Mouse (Mus musculus) testis, adult 2 months (tissue): Measurements from ENCODE around the gene Atp6v1fnb. TPM values are rescaled to one million over a fixed set of nuclear protein-coding genes. Genes with fewer than 3 reads are reported as not detected.

Experiments
- H3K27ac ChIP-seq: fragments of 200-500 bp; 2 replicates; pipeline ENCODE4 v1.5.1; 2012; ENCODE audit warnings: low read depth, low read length; ENCODE audit not compliant: control insufficient read depth, insufficient read depth
- H3K27me3 ChIP-seq: fragments of 200-500 bp; 2 replicates; pipeline ENCODE4 v1.6.1; 2012; ENCODE audit warnings: mild to moderate bottlenecking, low read length, moderate library complexity; ENCODE audit not compliant: control insufficient read depth, insufficient read depth
- H3K36me3 ChIP-seq: fragments of 200-500 bp; 2 replicates; pipeline ENCODE4 v1.6.1; 2012; ENCODE audit warnings: mild to moderate bottlenecking, low read length; ENCODE audit not compliant: control insufficient read depth, insufficient read depth
- H3K4me1 ChIP-seq: fragments of 200-500 bp; 2 replicates; pipeline ENCODE4 v1.6.1; 2012; ENCODE audit warnings: low read length; ENCODE audit not compliant: control insufficient read depth, insufficient read depth
- H3K4me3 ChIP-seq: fragments of 200-500 bp; 2 replicates; pipeline ENCODE4 v1.5.1; 2012; ENCODE audit warnings: low read depth, mild to moderate bottlenecking, low read length, moderate library complexity, mixed read lengths; ENCODE audit not compliant: control insufficient read depth
- CTCF ChIP-seq: fragments of 200-500 bp; IDR thresholded peaks from 2 replicates; pipeline ENCODE4 v1.5.1; 2012; ENCODE audit warnings: low read depth, mild to moderate bottlenecking, inconsistent platforms, low read length, moderate library complexity; ENCODE audit not compliant: control insufficient read depth, insufficient read depth, insufficient replicate concordance
- POLR2A ChIP-seq: fragments of 200-500 bp; IDR thresholded peaks from 2 replicates; pipeline ENCODE4 v1.6.1; 2012; ENCODE audit warnings: low read depth, mild to moderate bottlenecking, inconsistent platforms, low read length, moderate library complexity; ENCODE audit not compliant: control insufficient read depth
- polyA plus RNA-seq: library from polyadenylated mRNA; depleted of rRNA; stranded (reverse); fragments of >200 nt; gene quantifications from 2 replicates; pipeline ENCODE4 v1.2.3, GENCODE M21; 2012; rRNA removed

The Atp6v1fnb gene
- polyA plus RNA-seq, result 26.9 and 31.6 TPM in 2 replicates

DNA sequence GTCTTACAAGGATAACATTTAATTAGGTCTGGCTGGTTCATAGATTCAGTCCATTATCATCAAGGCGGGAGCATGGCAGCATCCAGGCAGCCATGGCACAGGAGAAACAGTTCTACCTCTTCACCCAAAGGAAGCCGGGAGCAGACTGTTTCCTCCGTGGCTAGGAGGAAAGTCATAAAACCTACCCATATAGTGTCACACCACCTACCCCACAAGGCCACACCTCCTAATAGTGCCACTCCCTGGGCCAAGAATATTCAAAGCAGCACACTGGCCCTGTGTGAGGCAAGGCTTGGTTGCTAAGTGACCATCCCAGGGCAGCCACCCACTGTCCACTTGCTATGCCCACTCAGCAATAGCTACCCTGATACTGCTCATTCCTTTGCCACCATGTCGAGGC is at the start of gene Atp6v1fnb:
Gene Atp6v1fnb, plus strand, starts transcription at position 301 of the 400 bp plus-strand sequence.
- TF ChIP-seq POLR2A, result peak; percentile 49; the same call in 1 of the 2 replicates
- no peak for TF ChIP-seq CTCF
- H3K27ac ChIP-seq, result peak within 1 kb of the TSS; percentile 64
- H3K36me3 ChIP-seq, result no peaks in the 10 kb centered on the region
- H3K4me3 ChIP-seq, result peak within 1 kb of the TSS; percentile 88
- no peaks in the 10 kb centered on the region for H3K27me3 ChIP-seq
- no peaks in the 10 kb centered on the region; the same call in 1 of the 2 replicates for H3K4me1 ChIP-seq

DNA sequence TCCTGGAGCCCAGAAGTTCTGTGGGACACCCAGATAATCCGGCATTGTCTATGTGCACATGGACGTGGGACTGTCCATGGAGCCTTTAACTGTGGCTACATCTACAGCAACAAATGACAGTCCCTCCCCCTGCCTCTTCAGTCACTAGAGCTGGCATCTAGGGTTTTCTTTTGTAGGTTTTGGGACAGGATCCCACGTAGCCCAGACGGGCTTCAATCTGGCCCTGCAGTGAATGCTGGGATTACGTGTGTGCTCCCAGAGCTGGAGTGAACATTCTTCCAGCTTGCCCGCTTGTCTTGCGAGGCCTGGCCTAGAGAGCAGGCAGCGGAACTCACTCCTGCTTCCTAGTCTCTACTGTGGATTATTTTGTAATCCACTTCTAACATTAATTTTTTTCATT is 46.1 kb upstream of the Atp6v1fnb start:
- Histone ChIP-seq H3K27ac (no peak overlapping the region), H3K4me1 (no peaks in the 10 kb centered on the region), H3K4me3 (no peak overlapping the region), H3K27me3 (no peaks in the 10 kb centered on the region), H3K36me3 (no peaks in the 10 kb centered on the region)
- TF ChIP-seq CTCF, result no peak
- TF ChIP-seq POLR2A, result no peak

DNA sequence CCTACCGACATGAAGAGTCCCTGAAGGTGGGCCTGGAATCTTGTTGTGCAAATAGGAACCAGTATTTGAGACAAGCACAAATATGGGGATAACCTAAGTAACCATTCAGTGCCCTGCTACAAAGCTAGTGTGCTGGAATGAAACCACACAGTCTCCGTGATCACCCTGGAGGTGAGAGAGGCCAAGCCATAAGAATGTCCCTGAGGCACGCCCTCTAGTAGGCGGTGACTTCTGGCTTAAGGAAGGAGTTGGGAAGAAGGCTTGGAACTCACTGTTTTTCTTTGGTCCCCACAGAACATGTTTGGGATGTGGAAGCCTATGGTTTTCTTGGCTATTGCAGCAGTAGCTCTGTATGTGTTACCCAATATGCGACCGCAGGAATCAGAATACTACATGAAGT is 44.9 kb upstream of the Atp6v1fnb start:
- Histone ChIP-seq H3K4me1 (no peaks in the 10 kb centered on the region), H3K36me3 (no peaks in the 10 kb centered on the region), H3K27ac (no peak overlapping the region), H3K27me3 (no peaks in the 10 kb centered on the region), H3K4me3 (no peak overlapping the region)
- no peak for TF ChIP-seq CTCF
- no peak for TF ChIP-seq POLR2A

DNA sequence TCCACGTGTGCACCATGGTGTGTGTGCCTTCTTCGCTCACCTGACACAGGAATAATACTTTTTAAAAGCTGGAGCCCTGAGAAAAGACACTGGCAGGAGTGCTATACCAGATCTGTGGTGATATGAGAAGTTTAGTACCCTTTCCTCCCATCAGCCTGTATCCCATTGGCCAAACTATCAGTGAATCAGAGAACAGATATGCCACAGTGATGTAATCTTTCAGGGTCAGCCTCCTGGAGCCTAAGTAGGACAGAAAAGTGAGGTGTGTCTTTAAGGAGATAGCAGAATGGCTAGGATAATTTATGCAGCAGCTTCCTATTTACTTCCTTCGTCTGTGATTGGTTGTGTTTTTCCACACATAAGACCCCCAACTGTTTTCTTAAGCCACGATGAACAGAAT is 43.1 kb upstream of the Atp6v1fnb start:
- Histone ChIP-seq H3K36me3 (no peaks in the 10 kb centered on the region), H3K27me3 (peaks cover 2% of the 10 kb centered on the region; the same call in 1 of the 2 replicates), H3K4me3 (no peak overlapping the region), H3K4me1 (peaks cover 2% of the 10 kb centered on the region), H3K27ac (no peak overlapping the region)
- TF ChIP-seq CTCF (no peak), POLR2A (no peak)

- peaks cover 2% of the 10 kb centered on the region; the same call in 1 of the 2 replicates for H3K27me3 ChIP-seq
- H3K27ac ChIP-seq, result no peak overlapping the region
- no peak for TF ChIP-seq CTCF
- TF ChIP-seq POLR2A, result no peak
- no peak overlapping the region for H3K4me3 ChIP-seq
- peaks cover 13% of the 10 kb centered on the region for H3K4me1 ChIP-seq
- no peaks in the 10 kb centered on the region for H3K36me3 ChIP-seq
These were observed 40.4 kb upstream of the Atp6v1fnb start for GRCm38 (mm10) chr6:29430681-29431420.

DNA sequence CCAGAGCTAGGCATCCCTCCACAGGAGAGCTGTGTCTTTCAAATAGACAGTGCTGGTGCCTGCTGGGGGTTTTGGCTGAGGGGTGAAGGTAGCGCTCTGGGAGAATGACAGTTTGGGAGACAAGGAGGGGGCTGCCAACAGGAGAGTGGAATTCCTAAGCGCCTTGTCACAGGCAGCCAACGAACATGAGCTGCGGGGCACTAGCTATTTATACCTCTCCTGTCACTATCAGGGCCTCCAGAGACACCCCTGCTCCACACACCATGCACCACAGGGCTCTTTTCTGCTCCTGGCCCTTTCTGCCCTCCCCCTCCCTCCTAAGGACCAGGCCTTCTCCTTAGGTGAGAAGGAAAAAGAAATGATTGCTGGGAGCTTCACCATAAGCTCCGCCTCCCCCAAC is 39.8 kb upstream of the Atp6v1fnb start:
- Histone ChIP-seq H3K4me1 (peaks cover 15% of the 10 kb centered on the region), H3K36me3 (no peaks in the 10 kb centered on the region), H3K4me3 (no peak overlapping the region), H3K27me3 (peaks cover 2% of the 10 kb centered on the region; the same call in 1 of the 2 replicates), H3K27ac (no peak overlapping the region)
- TF ChIP-seq CTCF (no peak), POLR2A (no peak)

- peaks cover 15% of the 10 kb centered on the region for H3K4me1 ChIP-seq
These were observed 39.1 kb upstream of the Atp6v1fnb start for GRCm38 (mm10) chr6:29432156-29432555.

DNA sequence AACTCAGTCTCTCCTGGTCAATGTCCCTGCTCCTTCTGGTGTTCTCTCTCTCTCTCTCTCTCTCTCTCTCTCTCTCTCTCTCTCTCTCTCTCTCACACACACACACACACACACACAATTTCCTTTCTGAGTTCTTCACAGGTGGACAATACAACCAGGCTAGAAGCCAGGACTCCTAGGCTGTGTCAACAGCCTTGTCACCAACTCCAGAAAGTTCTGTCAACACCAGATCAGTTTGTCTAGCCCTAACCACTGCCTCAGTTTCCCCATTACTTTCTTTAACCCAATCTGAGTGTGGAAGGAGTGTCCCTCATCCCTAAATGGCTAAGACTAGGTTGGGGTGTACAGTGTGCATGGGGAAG is 38.6 kb upstream of the Atp6v1fnb start:
- no peak overlapping the region; the same call in 1 of the 2 replicates for H3K4me3 ChIP-seq
- no peak overlapping the region for H3K27ac ChIP-seq
- H3K36me3 ChIP-seq, result no peaks in the 10 kb centered on the region
- peaks cover 2% of the 10 kb centered on the region; the same call in 1 of the 2 replicates for H3K27me3 ChIP-seq
- H3K4me1 ChIP-seq, result peaks cover 15% of the 10 kb centered on the region
- TF ChIP-seq POLR2A, result no peak
- TF ChIP-seq CTCF, result no peak

More at GRCm38 (mm10) chr6:29432156-29432555, 39.1 kb upstream of the Atp6v1fnb start:
- Histone ChIP-seq H3K36me3 (no peaks in the 10 kb centered on the region), H3K4me3 (no peak overlapping the region), H3K27me3 (peaks cover 2% of the 10 kb centered on the region; the same call in 1 of the 2 replicates), H3K27ac (no peak overlapping the region)
- no peak for TF ChIP-seq CTCF
- no peak for TF ChIP-seq POLR2A
